Mouse (Mus musculus) central nervous system, embryonic 18 days (tissue): ENCODE data around the gene Gfod1. TPM values are rescaled to one million over a fixed set of nuclear protein-coding genes. Genes with fewer than 3 reads are reported as not detected.

ENCODE experiments used
- polyA plus RNA-seq: library from polyadenylated mRNA; depleted of rRNA; stranded (reverse); fragments of >200 nt; gene quantifications from 2 replicates; pipeline ENCODE4 v1.2.3, GENCODE M21; 2012; rRNA removed

The Gfod1 gene
- 9.0 and 9.1 TPM in 2 replicates for polyA plus RNA-seq

DNA sequence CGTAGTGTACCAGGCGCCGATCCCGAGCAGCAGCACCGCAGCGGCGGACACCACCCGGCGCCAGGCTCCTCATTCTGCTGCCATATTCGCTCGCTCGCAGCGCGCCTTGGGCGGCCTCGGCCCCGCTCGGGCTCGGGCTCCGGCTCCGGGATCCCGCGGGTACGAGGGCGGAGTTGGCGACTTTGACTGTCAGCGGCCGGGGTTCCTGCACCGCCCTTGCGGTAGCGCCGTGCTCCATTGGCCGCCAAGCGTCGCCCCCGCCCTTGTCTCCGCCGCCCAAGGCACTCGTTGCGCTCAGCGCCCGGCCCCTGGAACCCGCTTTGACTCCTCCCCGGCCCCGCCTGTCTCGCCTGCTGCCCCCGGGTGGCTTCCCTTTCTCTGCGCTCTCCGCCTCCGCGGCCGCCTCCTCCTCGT, at the start of gene Gfod1:
Gene Gfod1, minus strand, starts transcription at position 155 of the 414 bp plus-strand sequence.

GRCm38 (mm10) chr13:43171020-43171710, 132.8 kb downstream of the Gfod1 start, which contains the start of gene Tbc1d7:
Gene Tbc1d7, minus strand, starts transcription at chr13:43171501.

Other genes starting within 250 kb of the Gfod1 start
- gene Tbc1d7, start 132.7 kb downstream of the Gfod1 start, polyA plus RNA-seq = 42.2 and 42.5 TPM in 2 replicates
- gene Sirt5, start 61.3 kb upstream of the Gfod1 start, polyA plus RNA-seq = 26.7 and 27.6 TPM in 2 replicates
- gene Nol7, start 94.2 kb upstream of the Gfod1 start, polyA plus RNA-seq = 128 and 147 TPM in 2 replicates
- gene Ranbp9, start 177.1 kb upstream of the Gfod1 start, polyA plus RNA-seq = 42.8 and 43.8 TPM in 2 replicates